Mouse (Mus musculus): ENCODE data around the gene Gm26661.

DNA sequence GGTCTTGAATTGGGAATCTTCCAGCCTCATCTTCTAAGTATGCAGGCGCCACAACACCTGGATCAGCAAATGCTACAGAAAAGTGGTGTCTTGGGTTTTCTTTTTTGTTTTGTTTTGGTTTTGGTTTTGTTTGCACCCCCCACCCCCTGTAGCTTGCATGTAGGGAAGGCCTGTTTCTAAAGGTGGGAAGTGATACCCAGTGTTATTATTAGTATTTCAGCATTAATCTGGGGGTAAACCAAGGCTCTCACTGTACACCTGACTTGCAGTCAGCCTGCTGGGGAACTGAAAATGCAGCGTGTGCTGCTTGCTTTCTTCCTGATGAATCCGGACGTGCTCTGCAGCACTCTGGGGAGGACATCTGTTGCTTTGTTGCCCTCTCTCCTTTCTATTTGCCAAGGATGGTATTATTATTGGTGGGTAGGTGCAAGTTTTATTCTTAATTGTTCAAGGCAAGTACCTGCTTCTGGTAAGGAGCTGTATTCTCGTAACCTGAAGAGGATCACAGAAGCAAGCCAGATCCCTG, 47.2 kb downstream of the Gm26661 start:
- TF ChIP-seq EP300 (IDR thresholded peaks at IDR 0.05; ENCODE audit: low read depth) = no peak
- TF ChIP-seq CTCF (IDR thresholded peaks at IDR 0.05; ENCODE audit: low read depth) = no peak

All from liver, postnatal 0 days (tissue).